Mouse (Mus musculus) G1E (cell line): Measurements from ENCODE around the gene Mpped2.

Source experiments
- CTCF ChIP-seq: IDR thresholded peaks from 2 replicates; pipeline ENCODE4 v1.5.1; 2012; ENCODE audit warnings: low read depth, low read length, inconsistent platforms, mixed read lengths
- GATA1 ChIP-seq: IDR thresholded peaks from 2 replicates; pipeline ENCODE4 v1.6.1; 2012; ENCODE audit warnings: borderline replicate concordance, low read length, inconsistent platforms, mixed read lengths
- POLR2AphosphoS5 ChIP-seq: IDR thresholded peaks from 2 replicates; pipeline ENCODE4 v1.6.1; 2012; ENCODE audit warnings: low read depth, low read length, inconsistent platforms; ENCODE audit not compliant: insufficient replicate concordance

DNA sequence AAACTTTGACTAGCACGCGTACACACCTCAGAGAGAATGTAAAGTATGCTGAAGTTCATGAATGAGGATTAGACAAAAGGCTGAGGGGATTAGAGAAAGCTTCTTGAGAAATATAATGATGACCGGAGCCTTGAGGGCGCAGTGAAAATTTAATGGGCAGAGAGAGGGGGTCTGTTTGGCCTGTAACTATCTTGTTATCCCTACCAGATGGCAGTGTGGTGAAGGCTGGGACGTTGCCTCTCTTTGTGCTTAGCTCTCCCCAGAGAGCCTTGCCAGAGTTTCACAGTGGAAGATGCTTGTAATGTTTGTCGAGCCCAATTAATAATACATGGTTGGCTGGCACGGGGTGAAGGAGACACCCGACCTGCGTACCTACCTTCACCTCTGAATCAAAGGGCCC lies 156.3 kb downstream of the Mpped2 start:
- TF ChIP-seq GATA1 (no peak), CTCF (no peak), POLR2AphosphoS5 (no peak)
